Mouse (Mus musculus) inflammation-experienced regulatory T-cells, adult 16 weeks (primary cell): ENCODE measurements around the gene Asb6. TPM values are rescaled to one million over a fixed set of nuclear protein-coding genes. Genes with fewer than 3 reads are reported as not detected.

Experiments used
- polyA plus RNA-seq: library from polyadenylated mRNA; unstranded; fragments of 100-300 nt; shearing (Covaris generic); gene quantifications from one replicate; pipeline ENCODE4 v1.2.1, GENCODE M21; 2017

The Asb6 gene
- polyA plus RNA-seq = 67.5 TPM

GRCm38 (mm10) chr2:30830283-30830795 is at the start of gene Asb6:
TSS of gene Asb6 (minus strand) at chr2:30830333.

GRCm38 (mm10) chr2:30834373-30835022 is 4.4 kb upstream of the Asb6 start, which contains the start of gene Prrx2:
TSS of gene Prrx2 (plus strand) at chr2:30834972.

DNA sequence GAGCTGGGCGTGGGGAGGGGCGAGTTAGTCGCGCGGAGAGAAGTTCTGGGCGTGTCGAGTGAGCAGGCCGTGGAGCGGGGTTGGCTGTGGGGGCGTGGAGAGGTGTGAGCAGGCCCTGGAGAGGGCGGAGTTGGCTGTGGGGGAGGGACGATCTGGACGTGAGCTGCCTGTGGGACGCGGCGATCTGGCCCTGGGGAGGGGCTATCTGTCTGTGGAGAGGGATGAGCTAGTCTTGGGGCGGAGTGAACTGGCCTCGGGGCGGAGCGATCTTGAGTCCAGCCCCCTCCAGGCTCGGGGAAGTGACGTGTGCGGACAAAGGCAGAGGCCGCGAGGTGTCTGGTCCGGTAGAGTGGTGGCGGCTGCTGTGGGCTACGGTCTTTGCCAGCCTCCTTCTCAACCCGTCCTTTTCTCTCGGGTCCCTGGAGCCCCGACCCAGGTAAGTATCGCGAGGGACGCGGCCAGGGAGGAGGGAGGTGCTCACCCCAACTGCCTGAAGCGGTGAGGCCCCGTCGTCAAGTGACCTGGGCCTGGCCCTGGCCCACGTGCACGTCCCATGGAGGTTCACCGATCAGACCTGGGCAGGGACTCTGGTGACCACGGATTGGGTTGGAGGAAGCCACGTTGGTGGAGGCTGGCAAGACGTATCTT is 22.4 kb downstream of the Asb6 start, which contains the start of gene Ntmt1:
TSS of gene Ntmt1 (plus strand) at position 179 of the 648 bp plus-strand sequence.

DNA sequence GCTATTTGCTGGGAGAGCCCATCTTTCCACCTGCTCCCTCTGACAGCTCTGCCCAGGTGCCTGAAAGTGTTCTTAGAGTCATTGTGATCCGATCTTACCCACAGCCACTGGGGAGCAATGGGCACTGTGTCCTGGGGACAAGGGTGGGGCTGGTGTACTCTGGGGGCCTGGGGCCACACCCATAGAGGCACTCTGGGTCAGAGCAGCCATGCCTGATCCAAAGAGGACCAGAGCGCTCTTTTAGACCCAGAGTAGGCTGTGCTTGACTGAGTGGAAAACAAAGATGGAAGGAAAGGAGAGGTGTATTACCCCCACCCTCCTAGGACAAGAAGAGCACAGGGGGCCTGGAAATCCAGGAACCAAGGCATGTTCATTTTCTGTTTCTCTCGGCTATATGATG is 26.5 kb downstream of the Asb6 start, which contains the start of gene 1700001O22Rik:
TSS of gene 1700001O22Rik (minus strand) at position 58 of the 400 bp plus-strand sequence.

Other genes with a start within 250 kb of the Asb6 start
- 2.4 TPM for gene Cstad, start 235.3 kb downstream of the Asb6 start, polyA plus RNA-seq
- 1.2 TPM for gene 1700001O22Rik, start 26.7 kb downstream of the Asb6 start, polyA plus RNA-seq
- 46.1 TPM for gene Ntmt1, start 22.5 kb downstream of the Asb6 start, polyA plus RNA-seq
- not detected for gene Prrx2, start 4.6 kb upstream of the Asb6 start, polyA plus RNA-seq
- not detected for gene Ptges, start 99.5 kb upstream of the Asb6 start, polyA plus RNA-seq
- 36.3 TPM for gene Tor1b, start 122.6 kb upstream of the Asb6 start, polyA plus RNA-seq
- gene Tor1a, start 137.6 kb upstream of the Asb6 start, polyA plus RNA-seq = 83.3 TPM
- gene BC005624, start 151.9 kb upstream of the Asb6 start, polyA plus RNA-seq = 95.7 TPM
- gene Usp20, start 151.9 kb upstream of the Asb6 start, polyA plus RNA-seq = 35.3 TPM